Mouse (Mus musculus): ENCODE results near the gene Tspan31. TPM values are rescaled to one million over a fixed set of nuclear protein-coding genes. Genes with fewer than 3 reads are reported as not detected.
"Not testable (repeated sequence)": the region's sequence is repeated elsewhere in the genome, so short reads cannot be mapped to it uniquely, and the experiment has no call there.

The Tspan31 gene
- polyA plus RNA-seq, 1 experiment: 118 TPM

GRCm38 (mm10) chr10:127075080-127075479 is 5.0 kb upstream of the Tspan31 start, which contains the start of gene Agap2:
Agap2 (plus strand) TSS chr10:127075284.
- Histone ChIP-seq H3K79me2 (ENCODE audit: control insufficient read depth, insufficient read depth) (no peaks in the 10 kb centered on the region), H3K27me3 (ENCODE audit: control insufficient read depth, insufficient read depth, insufficient read length) (peaks cover 1% of the 10 kb centered on the region), H3ac (ENCODE audit: control insufficient read depth, insufficient read length, low read depth) (no peak within 1 kb of the TSS), H3K79me3 (ENCODE audit: low read depth) (no peaks in the 10 kb centered on the region), H3K36me3 (ENCODE audit: control insufficient read depth, insufficient read depth) (no peaks in the 10 kb centered on the region), H3K4me3 (ENCODE audit: insufficient read depth, poor library complexity, severe bottlenecking) (no peak within 1 kb of the TSS)
- no peak for TF ChIP-seq USF1 (IDR thresholded peaks at IDR 0.05; ENCODE audit: low read depth)
- no peak for TF ChIP-seq FOSL1 (IDR thresholded peaks at IDR 0.05; ENCODE audit: insufficient read depth, low read length, poor library complexity, severe bottlenecking)
- no peak for TF ChIP-seq MYOD1 (IDR thresholded peaks at IDR 0.05; ENCODE audit: control insufficient read depth, insufficient read length, low read depth)
- TF ChIP-seq CEBPB (IDR thresholded peaks at IDR 0.05; ENCODE audit: low read depth): no peak
- TF ChIP-seq MAX (IDR thresholded peaks at IDR 0.05): no peak

GRCm38 (mm10) chr10:127073981-127074380 is 3.9 kb upstream of the Tspan31 start:
- Histone ChIP-seq H3K27me3 (ENCODE audit: control insufficient read depth, insufficient read depth, insufficient read length) (no peaks in the 10 kb centered on the region), H3K36me3 (ENCODE audit: control insufficient read depth, insufficient read depth) (no peaks in the 10 kb centered on the region), H3K4me3 (ENCODE audit: insufficient read depth, poor library complexity, severe bottlenecking) (no peak overlapping the region), H3K79me3 (ENCODE audit: low read depth) (peaks cover 8% of the 10 kb centered on the region), H3K79me2 (ENCODE audit: control insufficient read depth, insufficient read depth) (peaks cover 10% of the 10 kb centered on the region), H3ac (ENCODE audit: control insufficient read depth, insufficient read length, low read depth) (no peak overlapping the region)
- TF ChIP-seq MYOG (IDR thresholded peaks at IDR 0.05; ENCODE audit: control insufficient read depth, extremely low read depth, insufficient read length): no peak
- TF ChIP-seq USF1 (IDR thresholded peaks at IDR 0.05; ENCODE audit: low read depth): no peak
- no peak for TF ChIP-seq CTCF (IDR thresholded peaks at IDR 0.05; ENCODE audit: control insufficient read depth, insufficient read depth, insufficient read length)
- no peak for TF ChIP-seq CEBPB (IDR thresholded peaks at IDR 0.05; ENCODE audit: low read depth)
- no peak for TF ChIP-seq MAX (IDR thresholded peaks at IDR 0.05)
- TF ChIP-seq FOSL1 (IDR thresholded peaks at IDR 0.05; ENCODE audit: insufficient read depth, low read length, poor library complexity, severe bottlenecking): no peak
- no peak for TF ChIP-seq MYOD1 (IDR thresholded peaks at IDR 0.05; ENCODE audit: control insufficient read depth, insufficient read length, low read depth)

- H3ac ChIP-seq (ENCODE audit: control insufficient read depth, insufficient read length, low read depth); H3K27me3 ChIP-seq (ENCODE audit: control insufficient read depth, insufficient read depth, insufficient read length); H3K36me3 ChIP-seq (ENCODE audit: control insufficient read depth, insufficient read depth); H3K79me3 ChIP-seq (ENCODE audit: low read depth); H3K4me3 ChIP-seq (ENCODE audit: insufficient read depth, poor library complexity, severe bottlenecking): not testable (repeated sequence)
- peaks cover 15% of the 10 kb centered on the region for H3K79me2 ChIP-seq (ENCODE audit: control insufficient read depth, insufficient read depth)
Measured at GRCm38 (mm10) chr10:127072969-127073368, 2.9 kb upstream of the Tspan31 start.

- H3K79me2 ChIP-seq (ENCODE audit: control insufficient read depth, insufficient read depth): peaks cover 18% of the 10 kb centered on the region
- H3K27me3 ChIP-seq (ENCODE audit: control insufficient read depth, insufficient read depth, insufficient read length); H3ac ChIP-seq (ENCODE audit: control insufficient read depth, insufficient read length, low read depth); H3K79me3 ChIP-seq (ENCODE audit: low read depth); H3K4me3 ChIP-seq (ENCODE audit: insufficient read depth, poor library complexity, severe bottlenecking): not testable (repeated sequence)
- peaks cover 12% of the 10 kb centered on the region for H3K36me3 ChIP-seq (ENCODE audit: control insufficient read depth, insufficient read depth)
Measured at GRCm38 (mm10) chr10:127072270-127072669, 2.2 kb upstream of the Tspan31 start.

GRCm38 (mm10) chr10:127071203-127071602 is 1.1 kb upstream of the Tspan31 start:
- Histone ChIP-seq H3K79me2 (ENCODE audit: control insufficient read depth, insufficient read depth) (peaks cover 28% of the 10 kb centered on the region), H3K36me3 (ENCODE audit: control insufficient read depth, insufficient read depth) (peaks cover 23% of the 10 kb centered on the region), H3K27me3 (ENCODE audit: control insufficient read depth, insufficient read depth, insufficient read length) (no peaks in the 10 kb centered on the region), H3K79me3 (ENCODE audit: low read depth) (peaks cover 9% of the 10 kb centered on the region), H3K4me3 (ENCODE audit: insufficient read depth, poor library complexity, severe bottlenecking) (peak overlapping the region; percentile 82), H3ac (ENCODE audit: control insufficient read depth, insufficient read length, low read depth) (no peak overlapping the region)
- TF ChIP-seq MYOG (IDR thresholded peaks at IDR 0.05; ENCODE audit: control insufficient read depth, extremely low read depth, insufficient read length): no peak
- no peak for TF ChIP-seq CTCF (IDR thresholded peaks at IDR 0.05; ENCODE audit: control insufficient read depth, insufficient read depth, insufficient read length)
- TF ChIP-seq CEBPB (IDR thresholded peaks at IDR 0.05; ENCODE audit: low read depth): no peak
- TF ChIP-seq MAX (IDR thresholded peaks at IDR 0.05): no peak
- no peak for TF ChIP-seq MYOD1 (IDR thresholded peaks at IDR 0.05; ENCODE audit: control insufficient read depth, insufficient read length, low read depth)
- TF ChIP-seq FOSL1 (IDR thresholded peaks at IDR 0.05; ENCODE audit: insufficient read depth, low read length, poor library complexity, severe bottlenecking): no peak
- TF ChIP-seq USF1 (IDR thresholded peaks at IDR 0.05; ENCODE audit: low read depth): no peak

GRCm38 (mm10) chr10:127069281-127070189 is 529 bp downstream of the Tspan31 start:
- Histone ChIP-seq H3ac (ENCODE audit: control insufficient read depth, insufficient read length, low read depth) (peak overlapping the region; percentile 74), H3K79me2 (ENCODE audit: control insufficient read depth, insufficient read depth) (peaks cover 45% of the 10 kb centered on the region), H3K79me3 (ENCODE audit: low read depth) (peaks cover 22% of the 10 kb centered on the region), H3K4me3 (ENCODE audit: insufficient read depth, poor library complexity, severe bottlenecking) (peak overlapping the region; percentile 82), H3K27me3 (ENCODE audit: control insufficient read depth, insufficient read depth, insufficient read length) (no peaks in the 10 kb centered on the region), H3K36me3 (ENCODE audit: control insufficient read depth, insufficient read depth) (peaks cover 39% of the 10 kb centered on the region)
- TF ChIP-seq MYOG (IDR thresholded peaks at IDR 0.05; ENCODE audit: control insufficient read depth, extremely low read depth, insufficient read length) (no peak), CTCF (IDR thresholded peaks at IDR 0.05; ENCODE audit: control insufficient read depth, insufficient read depth, insufficient read length) (no peak), USF1 (IDR thresholded peaks at IDR 0.05; ENCODE audit: low read depth) (no peak), FOSL1 (IDR thresholded peaks at IDR 0.05; ENCODE audit: insufficient read depth, low read length, poor library complexity, severe bottlenecking) (no peak), CEBPB (IDR thresholded peaks at IDR 0.05; ENCODE audit: low read depth) (no peak), MYOD1 (IDR thresholded peaks at IDR 0.05; ENCODE audit: control insufficient read depth, insufficient read length, low read depth) (no peak), MAX (IDR thresholded peaks at IDR 0.05) (no peak)
